Mouse (Mus musculus) forebrain, embryonic 12.5 days (tissue): ENCODE measurements at regions not wholly inside any gene's neighbourhood (a gene's known extent, or its start where the extent isn't known, plus 50 kb on each side); places are given as distances from the start of the nearest gene placed in this dataset.

Source experiments
- ATAC-seq: fragments of 200-750 bp; cut with Nextera tagmentation; 2 replicates; pipeline ENCODE4 v1.8.0; 2017; ENCODE audit warnings: moderate TSS enrichment; ENCODE audit not compliant: low FRiP score
- H3K27ac ChIP-seq: fragments of 300-500 bp; sonication (generic); 2 replicates; pipeline ENCODE4 v1.5.1; 2016; ENCODE audit warnings: mild to moderate bottlenecking
- H3K27me3 ChIP-seq: fragments of 300-500 bp; sonication (generic); 2 replicates; pipeline ENCODE4 v1.6.1; 2016; ENCODE audit warnings: mild to moderate bottlenecking
- H3K36me3 ChIP-seq: fragments of 300-500 bp; sonication (generic); replicated peaks from 2 replicates; pipeline ENCODE4 v1.6.1; 2016; ENCODE audit warnings: mild to moderate bottlenecking
- H3K4me1 ChIP-seq: fragments of 300-500 bp; sonication (generic); 2 replicates; pipeline ENCODE4 v1.6.1; 2016
- H3K4me2 ChIP-seq: fragments of 300-500 bp; sonication (generic); 2 replicates; pipeline ENCODE4 v1.6.1; 2016; ENCODE audit warnings: mild to moderate bottlenecking, moderate library complexity
- H3K4me3 ChIP-seq: fragments of 300-500 bp; sonication (generic); replicated peaks from 2 replicates; pipeline ENCODE4 v1.5.1; 2016; ENCODE audit warnings: mild to moderate bottlenecking
- H3K9ac ChIP-seq: fragments of 300-500 bp; sonication (generic); 2 replicates; pipeline ENCODE4 v1.6.1; 2016; ENCODE audit warnings: mild to moderate bottlenecking
- H3K9me3 ChIP-seq: fragments of 300-500 bp; sonication (generic); 2 replicates; pipeline ENCODE4 v1.6.1; 2016
- WGBS: fragments of 180-500 bp; shearing (Covaris S2); methylation state at CpG from one replicate; pipeline ENCODE4 v1.1.7; 2016; 5-methylcytosine and 5-hydroxymethylcytosine counted together

GRCm38 (mm10) chr2:78008094-78008493 lies 61.9 kb upstream of the Cwc22 start:
- Histone ChIP-seq H3K9ac (no peak overlapping the region), H3K4me1 (no peaks in the 10 kb centered on the region), H3K9me3 (no peaks in the 10 kb centered on the region), H3K4me3 (no peak overlapping the region), H3K4me2 (no peak overlapping the region), H3K27me3 (no peaks in the 10 kb centered on the region), H3K36me3 (no peaks in the 10 kb centered on the region), H3K27ac (no peak overlapping the region)
- 87% methylated on average over 1 of the region's 1 CpGs for WGBS
- ATAC-seq = no peak

GRCm38 (mm10) chr2:78005402-78006021 lies 59.3 kb upstream of the Cwc22 start:
- Histone ChIP-seq H3K4me1 (no peaks in the 10 kb centered on the region), H3K27ac (no peak overlapping the region), H3K9me3 (no peaks in the 10 kb centered on the region), H3K36me3 (no peaks in the 10 kb centered on the region), H3K4me3 (no peak overlapping the region), H3K9ac (no peak overlapping the region), H3K27me3 (no peaks in the 10 kb centered on the region), H3K4me2 (no peak overlapping the region)
- 62% methylated on average over 7 of the region's 7 CpGs for WGBS
- no peak for ATAC-seq

- H3K4me2 ChIP-seq = no peak overlapping the region
- no peak overlapping the region for H3K9ac ChIP-seq
- H3K27ac ChIP-seq = no peak overlapping the region
- H3K4me1 ChIP-seq = no peaks in the 10 kb centered on the region
- no peak for ATAC-seq
- no peaks in the 10 kb centered on the region for H3K27me3 ChIP-seq
- H3K36me3 ChIP-seq = no peaks in the 10 kb centered on the region
- H3K4me3 ChIP-seq = no peak overlapping the region
- 69% methylated on average over 5 of the region's 5 CpGs for WGBS
- H3K9me3 ChIP-seq = no peaks in the 10 kb centered on the region
Observed at GRCm38 (mm10) chr2:78004426-78004825, 58.3 kb upstream of the Cwc22 start.
